Mouse (Mus musculus) heart, embryonic 12.5 days (tissue): ENCODE measurements around the gene Vsnl1. TPM values are rescaled to one million over a fixed set of nuclear protein-coding genes. Genes with fewer than 3 reads are reported as not detected.

Source experiments
- ATAC-seq: fragments of 200-750 bp; cut with Nextera tagmentation; 2 replicates; pipeline ENCODE4 v1.8.0; 2017; ENCODE audit warnings: moderate TSS enrichment, moderate library complexity; ENCODE audit not compliant: insufficient number of reproducible peaks, low FRiP score
- H3K27ac ChIP-seq: fragments of 300-500 bp; sonication (generic); 2 replicates; pipeline ENCODE4 v1.5.1; 2016; ENCODE audit warnings: mild to moderate bottlenecking, moderate library complexity; ENCODE audit not compliant: poor library complexity, severe bottlenecking
- H3K27me3 ChIP-seq: fragments of 300-500 bp; sonication (generic); replicated peaks from 2 replicates; pipeline ENCODE4 v1.6.1; 2016; ENCODE audit warnings: mild to moderate bottlenecking, moderate library complexity
- H3K36me3 ChIP-seq: fragments of 300-500 bp; sonication (generic); 2 replicates; pipeline ENCODE4 v1.6.1; 2016; ENCODE audit warnings: mild to moderate bottlenecking, moderate library complexity
- H3K4me1 ChIP-seq: fragments of 300-500 bp; sonication (generic); replicated peaks from 2 replicates; pipeline ENCODE4 v1.6.1; 2016; ENCODE audit warnings: mild to moderate bottlenecking
- H3K4me2 ChIP-seq: fragments of 300-500 bp; sonication (generic); 2 replicates; pipeline ENCODE4 v1.6.1; 2016; ENCODE audit warnings: mild to moderate bottlenecking, moderate library complexity
- H3K4me3 ChIP-seq: fragments of 300-500 bp; sonication (generic); 2 replicates; pipeline ENCODE4 v1.5.1; 2016; ENCODE audit warnings: mild to moderate bottlenecking
- H3K9ac ChIP-seq: fragments of 300-500 bp; sonication (generic); 2 replicates; pipeline ENCODE4 v1.6.1; 2016; ENCODE audit warnings: mild to moderate bottlenecking, moderate library complexity
- H3K9me3 ChIP-seq: fragments of 300-500 bp; sonication (generic); replicated peaks from 2 replicates; pipeline ENCODE4 v1.6.1; 2016; ENCODE audit warnings: mild to moderate bottlenecking, moderate library complexity
- WGBS: fragments of 180-500 bp; shearing (Covaris S2); methylation state at CpG from one replicate; pipeline ENCODE4 v1.1.7; 2016; 5-methylcytosine and 5-hydroxymethylcytosine counted together
- polyA plus RNA-seq: library from polyadenylated mRNA; unstranded; fragments of >200 nt; fragmentation: Nextera tagmentation; extraction: Ambion mirVana; gene quantifications from 2 replicates; pipeline ENCODE4 v1.2.1, GENCODE M21; 2016

The Vsnl1 gene
- polyA plus RNA-seq, 1 experiment from 2014 or later = 12.0 TPM

DNA sequence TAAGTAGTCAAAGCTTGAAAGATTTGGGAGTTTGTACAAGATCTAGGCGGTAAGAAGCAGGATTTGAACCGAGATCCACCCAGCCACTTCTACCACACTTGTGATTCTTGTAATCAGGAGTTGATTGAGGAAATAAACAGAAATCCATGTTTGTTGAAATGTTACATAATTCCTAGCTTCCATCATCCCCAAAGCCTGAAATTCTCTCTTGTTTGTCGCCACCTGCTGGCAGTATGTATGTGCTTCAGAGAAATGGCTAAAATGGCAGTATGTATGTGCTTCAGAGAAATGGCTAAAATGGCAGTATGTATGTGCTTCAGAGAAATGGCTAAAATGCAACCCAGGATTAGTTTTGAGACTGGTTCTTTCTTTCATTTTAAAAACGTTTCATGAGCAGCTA is 99.6 kb downstream of the Vsnl1 start:
- H3K4me1 ChIP-seq = no peaks in the 10 kb centered on the region
- H3K9ac ChIP-seq = no peak overlapping the region
- H3K27me3 ChIP-seq = no peaks in the 10 kb centered on the region
- no peaks in the 10 kb centered on the region for H3K9me3 ChIP-seq
- no peak overlapping the region for H3K4me3 ChIP-seq
- no peak overlapping the region for H3K27ac ChIP-seq
- WGBS = 39% methylated on average over 4 of the region's 4 CpGs
- no peaks in the 10 kb centered on the region for H3K36me3 ChIP-seq
- no peak overlapping the region for H3K4me2 ChIP-seq
- no peak for ATAC-seq

GRCm38 (mm10) chr12:11326483-11326882 is 109.9 kb downstream of the Vsnl1 start:
- Histone ChIP-seq H3K9ac (no peak overlapping the region), H3K9me3 (0 out of 2 replicates have a peak, but pooled peaks cover 5% of the 10 kb centered on the region), H3K4me2 (no peak overlapping the region), H3K27me3 (no peaks in the 10 kb centered on the region), H3K4me1 (no peaks in the 10 kb centered on the region), H3K36me3 (no peaks in the 10 kb centered on the region; the same call in 1 of the 2 replicates), H3K27ac (no peak overlapping the region), H3K4me3 (no peak overlapping the region)
- WGBS = 71% methylated on average over 3 of the region's 3 CpGs
- no peak for ATAC-seq

GRCm38 (mm10) chr12:11324480-11324879 is 111.9 kb downstream of the Vsnl1 start:
- no peak overlapping the region for H3K4me3 ChIP-seq
- H3K27ac ChIP-seq = no peak overlapping the region
- no peaks in the 10 kb centered on the region for H3K4me1 ChIP-seq
- H3K9ac ChIP-seq = no peak overlapping the region
- no peak for ATAC-seq
- no peaks in the 10 kb centered on the region for H3K27me3 ChIP-seq
- H3K36me3 ChIP-seq = no peaks in the 10 kb centered on the region; the same call in 1 of the 2 replicates
- H3K4me2 ChIP-seq = no peak overlapping the region
- 50% methylated on average over 4 of the region's 4 CpGs for WGBS
- no peaks in the 10 kb centered on the region for H3K9me3 ChIP-seq

GRCm38 (mm10) chr12:11317671-11318070 is 118.7 kb downstream of the Vsnl1 start:
- Histone ChIP-seq H3K9ac (no peak overlapping the region), H3K36me3 (peaks cover 35% of the 10 kb centered on the region), H3K27me3 (no peaks in the 10 kb centered on the region), H3K4me3 (no peak overlapping the region), H3K4me1 (no peaks in the 10 kb centered on the region), H3K9me3 (no peaks in the 10 kb centered on the region), H3K4me2 (no peak overlapping the region), H3K27ac (no peak overlapping the region)
- 52% methylated on average over 6 of the region's 6 CpGs for WGBS
- ATAC-seq = no peak

- Histone ChIP-seq H3K4me3 (no peak overlapping the region), H3K9ac (no peak overlapping the region), H3K4me2 (no peak overlapping the region), H3K4me1 (no peaks in the 10 kb centered on the region), H3K9me3 (no peaks in the 10 kb centered on the region), H3K36me3 (peaks cover 50% of the 10 kb centered on the region), H3K27ac (no peak overlapping the region), H3K27me3 (no peaks in the 10 kb centered on the region)
- ATAC-seq = no peak
- WGBS = 77% methylated on average over 1 of the region's 1 CpGs
These were observed 122.6 kb downstream of the Vsnl1 start for GRCm38 (mm10) chr12:11313840-11314239.

GRCm38 (mm10) chr12:11311106-11311505 is 125.3 kb downstream of the Vsnl1 start:
- Histone ChIP-seq H3K4me3 (no peak overlapping the region), H3K4me1 (no peaks in the 10 kb centered on the region), H3K36me3 (peaks cover 56% of the 10 kb centered on the region), H3K27ac (no peak overlapping the region), H3K9ac (no peak overlapping the region), H3K9me3 (no peaks in the 10 kb centered on the region), H3K4me2 (no peak overlapping the region), H3K27me3 (no peaks in the 10 kb centered on the region)
- WGBS = 94% methylated on average over 2 of the region's 2 CpGs
- ATAC-seq = no peak

DNA sequence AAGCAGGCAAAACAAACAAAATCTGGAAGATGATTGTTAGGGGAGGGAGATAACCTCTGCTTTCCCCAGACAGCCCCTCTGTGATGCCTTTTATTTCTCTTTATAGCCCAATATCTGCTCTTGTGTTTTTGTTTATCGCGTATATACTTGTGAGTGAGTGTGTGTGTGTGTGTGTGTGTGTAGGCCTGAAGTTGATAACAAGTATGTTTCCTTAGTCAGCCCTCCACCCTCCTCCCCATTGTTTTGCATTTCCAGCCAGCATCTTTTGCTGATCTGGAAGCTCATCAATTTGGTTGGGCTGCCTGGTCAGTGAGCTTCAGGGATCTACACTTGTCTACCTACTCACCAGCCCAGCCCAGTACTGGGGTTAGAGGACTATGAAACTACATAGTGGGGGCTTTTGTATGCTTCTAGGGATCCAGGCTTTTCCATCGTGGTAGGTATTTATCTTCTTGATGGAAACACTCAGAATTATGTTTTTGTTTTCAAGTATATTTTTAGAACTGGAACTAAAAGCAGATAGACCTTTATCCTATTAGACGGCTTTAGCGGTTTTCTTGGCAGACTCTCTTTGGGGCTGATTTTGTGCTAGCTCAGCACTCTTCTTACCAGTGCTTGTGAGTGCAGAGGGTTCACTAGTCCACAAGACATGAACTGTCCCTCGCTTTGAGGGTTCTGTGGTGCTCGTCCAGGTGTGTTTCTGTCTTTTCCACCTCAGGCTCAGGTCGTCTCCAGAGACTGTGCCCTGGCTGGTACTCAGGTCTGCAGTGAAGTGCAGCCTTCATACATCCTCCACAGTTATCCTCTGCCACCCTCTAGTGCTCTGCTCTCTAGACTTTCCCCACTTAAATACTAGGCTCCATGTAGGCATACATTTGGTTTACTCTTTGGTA is 129.4 kb downstream of the Vsnl1 start:
- Histone ChIP-seq H3K36me3 (peaks cover 65% of the 10 kb centered on the region), H3K9ac (no peak overlapping the region), H3K4me3 (no peak overlapping the region), H3K4me1 (no peaks in the 10 kb centered on the region), H3K9me3 (no peaks in the 10 kb centered on the region), H3K4me2 (no peak overlapping the region), H3K27me3 (no peaks in the 10 kb centered on the region), H3K27ac (no peak overlapping the region)
- 85% methylated on average over 8 of the region's 8 CpGs for WGBS
- ATAC-seq = no peak

- no peaks in the 10 kb centered on the region for H3K27me3 ChIP-seq
- H3K4me1 ChIP-seq = no peaks in the 10 kb centered on the region
- WGBS = 95% methylated on average over 1 of the region's 1 CpGs
- H3K4me3 ChIP-seq = no peak overlapping the region
- peaks cover 61% of the 10 kb centered on the region for H3K36me3 ChIP-seq
- no peak overlapping the region for H3K4me2 ChIP-seq
- H3K27ac ChIP-seq = no peak overlapping the region
- no peak for ATAC-seq
- H3K9ac ChIP-seq = no peak overlapping the region
- no peaks in the 10 kb centered on the region for H3K9me3 ChIP-seq
These were observed 135.6 kb downstream of the Vsnl1 start for GRCm38 (mm10) chr12:11300858-11301257.

GRCm38 (mm10) chr12:11286382-11286781 is 150.0 kb downstream of the Vsnl1 start:
- WGBS = 91% methylated on average over 2 of the region's 2 CpGs
- no peaks in the 10 kb centered on the region for H3K27me3 ChIP-seq

DNA sequence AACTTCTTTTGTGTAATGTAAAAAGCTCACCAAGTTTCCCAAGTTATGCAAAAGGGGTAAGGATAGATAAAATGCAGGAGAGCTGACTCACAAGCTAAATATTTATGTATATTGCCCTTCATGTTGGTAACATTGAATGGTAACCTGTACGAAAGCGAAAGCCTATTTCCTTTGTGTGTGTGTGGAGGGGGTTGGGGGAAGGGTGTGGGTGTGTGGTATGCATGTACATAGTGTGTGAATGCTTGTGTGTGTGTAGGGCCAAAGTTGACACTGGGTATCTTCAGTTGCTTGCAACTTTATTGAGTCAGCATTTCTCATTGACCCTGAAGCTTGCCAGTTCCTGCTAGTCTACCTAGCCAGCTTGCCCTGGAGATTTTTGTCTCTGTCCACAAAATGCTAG is 154.8 kb downstream of the Vsnl1 start:
- Histone ChIP-seq H3K27me3 (no peaks in the 10 kb centered on the region), H3K36me3 (peaks cover 62% of the 10 kb centered on the region), H3K4me2 (no peak overlapping the region), H3K9ac (no peak overlapping the region), H3K4me3 (no peak overlapping the region), H3K27ac (no peak overlapping the region), H3K9me3 (no peaks in the 10 kb centered on the region), H3K4me1 (no peaks in the 10 kb centered on the region)
- ATAC-seq = no peak
- 96% methylated on average over 2 of the region's 2 CpGs for WGBS

More at GRCm38 (mm10) chr12:11286382-11286781, 150.0 kb downstream of the Vsnl1 start:
- no peaks in the 10 kb centered on the region for H3K9me3 ChIP-seq
- H3K36me3 ChIP-seq = peaks cover 53% of the 10 kb centered on the region
- no peak overlapping the region for H3K9ac ChIP-seq
- H3K4me1 ChIP-seq = no peaks in the 10 kb centered on the region
- no peak overlapping the region for H3K4me3 ChIP-seq
- H3K4me2 ChIP-seq = no peak overlapping the region
- ATAC-seq = no peak
- H3K27ac ChIP-seq = no peak overlapping the region

GRCm38 (mm10) chr12:11279886-11280285 is 156.5 kb downstream of the Vsnl1 start:
- H3K4me2 ChIP-seq = no peak overlapping the region
- H3K9ac ChIP-seq = no peak overlapping the region
- no peak overlapping the region for H3K27ac ChIP-seq
- WGBS = 91% methylated on average over 3 of the region's 3 CpGs
- H3K4me1 ChIP-seq = 0 out of 2 replicates have a peak, but pooled peaks cover 2% of the 10 kb centered on the region
- no peak overlapping the region for H3K4me3 ChIP-seq
- no peak for ATAC-seq
- peaks cover 60% of the 10 kb centered on the region for H3K36me3 ChIP-seq
- H3K9me3 ChIP-seq = no peaks in the 10 kb centered on the region
- no peaks in the 10 kb centered on the region for H3K27me3 ChIP-seq
